Mouse (Mus musculus): Measurements from ENCODE around the gene Cradd.
A peak's percentile ranks its signal among the peaks of the same experiment; 100 is the strongest.

Gene Cradd

DNA sequence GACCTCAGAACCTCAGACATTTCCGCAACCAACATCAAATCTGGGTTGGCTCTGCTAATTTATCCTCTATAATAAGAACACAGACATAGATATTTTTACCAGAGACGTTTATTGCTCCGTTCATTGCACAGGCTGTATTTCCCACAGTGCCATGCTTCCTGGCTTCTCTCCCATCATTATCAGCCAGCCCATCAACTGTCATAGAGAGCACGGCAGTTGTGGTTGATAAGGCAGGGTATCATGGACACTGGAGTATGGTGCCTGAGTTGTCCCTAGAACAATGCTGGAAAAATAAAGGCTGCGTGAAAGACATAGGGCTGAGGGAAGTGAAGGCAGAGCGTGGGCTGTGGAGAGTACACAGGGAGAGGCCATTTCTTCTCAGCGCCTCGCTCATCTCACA, 116.5 kb downstream of the Cradd start:
- no peak for DNase-seq (ENCODE audit: low read depth, low spot score)

DNA sequence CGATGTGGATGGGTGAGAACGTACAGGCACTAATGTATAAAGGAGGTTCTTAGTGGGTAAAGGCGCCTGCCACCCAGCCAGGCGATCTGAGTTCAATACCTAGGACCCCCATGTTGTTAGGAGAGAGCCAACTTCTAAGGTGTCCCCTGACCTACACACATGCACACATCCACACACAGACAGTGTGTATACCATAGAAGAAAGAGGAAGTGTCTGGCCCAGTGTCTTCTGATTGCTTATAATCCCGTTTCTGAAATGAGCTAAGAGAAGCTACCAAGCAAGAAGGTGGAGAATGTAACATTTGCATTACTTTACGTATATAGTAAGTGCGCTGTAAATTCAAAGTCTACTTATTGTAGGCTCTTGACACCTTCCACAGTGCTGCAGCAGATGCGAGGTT, 122.4 kb downstream of the Cradd start:
- DNase-seq (ENCODE audit: low read depth, low spot score), result no peak

- no peak for DNase-seq (ENCODE audit: low read depth, low spot score)
These were observed 123.6 kb downstream of the Cradd start for GRCm38 (mm10) chr10:95200323-95200722.

DNA sequence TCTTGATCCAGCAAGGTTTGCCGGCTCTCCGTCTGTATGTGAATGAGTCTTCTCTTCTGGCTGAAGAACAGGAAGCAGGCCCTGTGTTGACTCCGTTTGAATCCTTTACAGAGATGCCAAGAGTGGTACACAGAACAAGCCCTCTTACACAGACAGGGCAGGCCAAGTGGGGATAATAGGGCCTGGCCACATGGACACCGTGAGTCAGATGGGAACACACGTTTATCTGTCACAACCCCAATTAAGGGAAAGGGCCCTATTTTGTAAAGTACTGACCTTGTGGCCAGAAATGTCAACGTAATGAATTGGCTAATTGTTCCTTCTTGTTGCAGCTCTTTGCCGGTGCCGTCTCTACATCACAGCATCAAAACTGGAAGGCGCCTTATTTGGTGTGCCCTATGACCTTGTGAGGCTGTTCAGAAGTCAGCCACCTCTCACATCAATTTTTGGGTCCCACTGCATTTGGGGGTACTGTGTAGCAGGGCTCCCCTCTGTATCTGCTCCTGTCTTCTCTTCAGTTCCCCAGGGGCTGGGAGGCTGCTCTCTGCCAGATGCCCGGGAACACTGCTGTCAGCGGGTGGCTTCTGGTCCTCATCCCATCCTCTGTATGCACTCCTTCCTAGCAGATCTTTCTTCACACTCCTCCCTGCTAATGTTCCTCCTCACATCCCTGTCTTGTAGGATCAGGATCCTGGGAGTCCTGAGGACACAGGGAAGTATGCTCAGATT, 124.2 kb downstream of the Cradd start:
- DNase-seq (ENCODE audit: low read depth, low spot score), result no peak

- DNase-seq (ENCODE audit: low read depth, low spot score), result no peak
These were observed 126.6 kb downstream of the Cradd start for GRCm38 (mm10) chr10:95197377-95197776.

DNA sequence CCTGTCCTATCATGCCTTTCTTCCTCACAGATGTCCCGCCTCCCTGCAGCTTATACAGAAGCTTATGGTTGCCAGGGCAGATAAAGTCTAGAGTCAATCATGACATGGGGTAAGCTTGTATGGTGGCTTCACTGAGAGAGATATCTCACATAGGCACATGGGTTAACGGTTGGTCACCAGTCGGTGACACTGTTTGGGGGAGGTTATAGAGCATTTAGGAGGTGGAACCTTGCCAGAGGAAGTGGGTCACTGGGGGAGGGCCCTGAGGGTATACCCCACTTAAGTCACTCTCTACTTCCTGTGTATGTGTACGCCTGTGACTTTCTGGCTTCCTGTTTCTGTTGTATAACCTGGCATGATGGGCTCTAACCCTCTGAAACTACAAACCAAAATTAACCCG, 128.2 kb downstream of the Cradd start:
- DNase-seq (ENCODE audit: low read depth, low spot score), result no peak

GRCm38 (mm10) chr10:95194776-95195175, 129.2 kb downstream of the Cradd start:
- DNase-seq (ENCODE audit: low read depth, low spot score), result no peak

DNA sequence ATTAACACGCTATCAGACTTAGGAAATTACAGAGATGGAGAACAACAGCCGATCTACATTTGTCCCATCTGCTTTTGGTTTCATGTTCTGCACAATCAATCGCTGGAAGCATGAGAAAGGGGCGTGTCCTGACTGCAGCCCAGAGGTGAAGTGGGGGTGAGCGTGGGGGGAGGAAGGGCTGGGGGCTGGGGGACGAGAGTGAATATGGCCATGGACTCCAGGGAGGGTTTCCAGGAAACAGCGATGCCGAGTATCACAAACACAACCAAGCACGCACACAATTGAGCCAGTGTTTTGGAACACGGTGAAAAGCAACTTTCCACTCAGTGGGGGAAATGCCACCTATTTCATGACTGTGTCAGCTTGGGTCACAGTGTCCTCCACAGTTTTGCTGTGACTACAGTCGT, 130.1 kb downstream of the Cradd start:
- peak; percentile 40 for DNase-seq (ENCODE audit: low read depth, low spot score)

- no peak for DNase-seq (ENCODE audit: low read depth, low spot score)
These were observed 132.1 kb downstream of the Cradd start for GRCm38 (mm10) chr10:95191881-95192280.

DNA sequence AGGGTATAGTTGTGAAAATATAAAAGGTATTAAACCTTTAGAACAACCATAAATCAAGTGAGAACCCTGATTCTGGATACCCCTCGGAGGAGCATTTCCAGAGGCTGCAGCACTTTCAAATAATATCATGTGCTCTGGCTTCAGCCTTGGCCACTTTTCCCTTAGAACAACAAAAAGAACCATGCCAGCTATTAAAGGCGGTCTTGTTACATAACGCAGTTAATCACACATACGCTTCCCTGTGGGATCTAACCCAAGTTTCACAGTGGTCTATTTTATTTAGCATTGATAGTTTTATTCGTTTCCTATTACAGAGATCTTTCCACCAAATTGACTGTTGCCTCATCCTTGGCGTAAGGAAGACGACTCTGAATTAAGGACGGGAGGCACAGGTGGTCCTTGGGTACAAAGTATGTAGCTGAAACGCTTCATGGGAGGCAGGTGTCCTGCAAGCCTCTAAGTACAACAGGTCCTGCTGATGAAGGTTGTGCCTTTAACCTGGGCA, 132.7 kb downstream of the Cradd start:
- no peak for DNase-seq (ENCODE audit: low read depth, low spot score)

GRCm38 (mm10) chr10:95189550-95190211, 134.3 kb downstream of the Cradd start:
- DNase-seq (ENCODE audit: low read depth, low spot score), result no peak

DNA sequence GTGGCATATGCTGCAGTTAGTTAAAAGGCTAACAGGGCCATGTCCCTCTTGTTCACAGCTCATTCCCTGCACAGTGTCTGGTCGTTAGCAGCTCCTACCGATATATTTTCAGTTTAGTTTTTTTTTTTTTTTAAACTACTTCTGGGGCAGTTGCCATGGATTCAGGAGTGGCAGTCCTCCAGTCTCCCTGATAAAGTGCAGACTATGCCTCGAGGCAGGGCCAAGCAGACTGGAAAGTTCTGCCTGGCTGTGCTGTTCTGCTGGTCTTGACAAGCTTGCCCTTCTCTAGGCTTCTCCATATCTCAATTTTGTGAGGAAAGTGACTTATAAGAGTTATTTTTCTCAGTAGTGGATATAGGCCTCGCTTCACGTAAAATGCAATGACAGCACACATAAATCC, 139.7 kb downstream of the Cradd start:
- no peak for DNase-seq (ENCODE audit: low read depth, low spot score)

- no peak for DNase-seq (ENCODE audit: low read depth, low spot score)
These were observed 140.9 kb downstream of the Cradd start for GRCm38 (mm10) chr10:95183051-95183450.

GRCm38 (mm10) chr10:95182405-95182804, 141.5 kb downstream of the Cradd start:
- DNase-seq (ENCODE audit: low read depth, low spot score), result no peak

- DNase-seq (ENCODE audit: low read depth, low spot score), result no peak
These were observed 142.4 kb downstream of the Cradd start for GRCm38 (mm10) chr10:95181553-95181952.

DNA sequence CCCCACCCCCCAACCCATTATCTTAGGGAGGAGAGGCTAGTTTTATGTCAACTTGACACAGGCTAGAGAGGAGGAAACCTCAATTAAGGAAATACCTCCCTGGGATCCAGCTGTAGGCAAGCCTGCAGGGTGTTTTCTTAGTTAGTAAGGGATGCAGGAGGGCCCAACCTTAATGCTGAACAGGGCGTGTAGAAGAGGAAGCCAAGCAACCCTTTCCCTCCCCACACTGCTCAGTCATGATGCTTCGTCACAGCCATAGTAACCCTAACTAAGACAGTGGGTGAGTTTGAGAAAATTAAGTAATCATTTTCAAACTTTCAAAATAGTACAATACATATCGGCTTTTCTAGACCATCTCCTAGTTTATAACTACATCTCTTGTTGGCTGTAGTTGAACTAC, 143.0 kb downstream of the Cradd start:
- DNase-seq (ENCODE audit: low read depth, low spot score), result no peak

GRCm38 (mm10) chr10:95180177-95180576, 143.8 kb downstream of the Cradd start:
- no peak for DNase-seq (ENCODE audit: low read depth, low spot score)

DNA sequence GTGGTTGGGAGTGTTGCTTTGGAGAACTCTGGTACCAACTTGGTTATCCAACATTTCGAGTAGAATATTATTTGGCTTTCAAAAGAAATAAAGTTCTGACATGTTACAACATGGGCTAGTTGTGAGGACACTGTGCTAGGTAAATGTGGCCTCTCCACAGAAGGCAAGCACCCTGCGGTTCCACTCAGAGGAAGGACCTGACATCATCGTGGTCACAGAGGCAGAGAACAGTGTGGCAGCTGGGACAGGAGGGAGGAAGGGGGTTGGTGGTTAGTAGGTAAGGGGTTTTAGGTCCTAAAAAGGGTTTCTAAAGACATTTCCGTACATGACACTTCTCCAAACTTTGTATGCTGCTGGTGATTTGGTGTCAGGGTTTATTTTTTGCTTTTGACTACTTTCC, 145.1 kb downstream of the Cradd start:
- no peak for DNase-seq (ENCODE audit: low read depth, low spot score)

DNA sequence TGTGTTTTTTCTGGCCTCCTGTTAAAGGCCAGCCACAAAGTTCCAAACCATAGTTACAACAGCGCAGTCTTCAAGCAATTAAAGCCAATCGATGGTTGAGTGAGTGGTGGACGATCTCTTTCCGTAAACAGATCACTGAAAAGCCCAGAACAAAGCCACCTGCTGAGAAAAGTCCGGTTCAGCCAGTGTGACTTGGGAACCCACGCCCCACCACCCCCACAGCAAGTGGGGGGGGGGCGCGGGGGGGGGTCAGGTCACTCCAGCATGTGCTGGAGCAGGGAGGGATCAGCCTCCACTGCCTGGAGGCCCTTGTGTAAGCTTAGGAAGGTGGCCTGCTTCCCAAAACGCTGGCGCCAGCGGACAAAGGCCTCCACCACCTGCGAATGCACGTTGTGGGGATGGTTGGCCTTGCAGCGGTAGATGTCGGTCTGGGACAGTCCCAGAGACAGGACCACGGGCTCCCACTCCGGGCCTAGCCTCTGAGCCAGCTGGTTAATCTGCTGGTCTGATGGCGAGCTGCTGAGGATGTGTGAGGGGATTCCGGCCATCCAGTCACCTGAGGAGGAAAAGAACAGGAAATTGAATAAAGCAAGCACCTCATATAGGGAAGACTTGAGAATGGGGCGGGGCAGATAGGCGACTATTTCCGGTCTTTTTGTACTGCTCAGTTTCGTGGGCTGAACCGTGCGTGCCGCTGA, 148.4 kb downstream of the Cradd start:
- no peak for DNase-seq (ENCODE audit: low read depth, low spot score)

DNA sequence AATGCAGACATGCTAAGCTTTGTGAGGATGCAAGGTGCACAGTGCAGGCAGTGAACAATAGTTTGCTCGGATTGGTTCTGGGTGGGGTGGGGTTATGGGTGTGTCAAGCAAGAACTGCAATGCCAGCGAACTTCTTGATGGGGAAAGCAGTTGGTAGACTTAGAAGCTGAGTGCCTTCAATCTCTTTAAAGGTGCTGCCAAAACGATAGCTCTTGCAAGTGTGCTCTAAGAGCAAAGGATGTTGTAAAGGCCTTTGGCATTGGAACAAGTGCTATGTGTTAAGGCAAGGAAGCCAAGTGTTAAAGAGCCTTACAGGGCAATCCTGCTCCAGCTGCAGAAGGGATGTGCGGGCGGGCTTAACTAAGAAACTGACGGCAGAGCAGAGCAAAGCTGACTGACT, 149.7 kb downstream of the Cradd start:
- DNase-seq (ENCODE audit: low read depth, low spot score), result no peak

GRCm38 (mm10) chr10:95170721-95171354, 153.1 kb downstream of the Cradd start:
- no peak for DNase-seq (ENCODE audit: low read depth, low spot score)

- no peak for DNase-seq (ENCODE audit: low read depth, low spot score)
These were observed 159.0 kb downstream of the Cradd start for GRCm38 (mm10) chr10:95164949-95165348.
